Mouse (Mus musculus) erythroblast, embryonic 14.5 days (primary cell): ENCODE measurements around the gene Gtf3c1.

Source experiments
- GATA1 ChIP-seq: IDR thresholded peaks from 2 replicates; pipeline ENCODE4 v1.6.1; 2012; ENCODE audit warnings: low read length, inconsistent platforms, mixed read lengths
- TAL1 ChIP-seq: IDR thresholded peaks from 3 replicates; pipeline ENCODE4 v1.6.1; 2012; ENCODE audit warnings: low read length, inconsistent platforms, mixed read lengths

- TF ChIP-seq GATA1 (no peak), TAL1 (no peak)
Observed at GRCm38 (mm10) chr7:125630317-125630716, 77.3 kb downstream of the Gtf3c1 start.
